Mouse (Mus musculus) lung, postnatal 4 days (tissue): Measurements from ENCODE around the gene Akap9.
"Not testable (repeated sequence)": the region's sequence is repeated elsewhere in the genome, so short reads cannot be mapped to it uniquely, and the experiment has no call there.

Source experiments
- DNase-seq, 2 experiments: peaks; one replicate each; pipeline ENCODE4 v3.0.0; 2021

Gene Akap9

GRCm38 (mm10) chr5:4040922-4041321, 113.1 kb downstream of the Akap9 start:
- no peak for DNase-seq

DNA sequence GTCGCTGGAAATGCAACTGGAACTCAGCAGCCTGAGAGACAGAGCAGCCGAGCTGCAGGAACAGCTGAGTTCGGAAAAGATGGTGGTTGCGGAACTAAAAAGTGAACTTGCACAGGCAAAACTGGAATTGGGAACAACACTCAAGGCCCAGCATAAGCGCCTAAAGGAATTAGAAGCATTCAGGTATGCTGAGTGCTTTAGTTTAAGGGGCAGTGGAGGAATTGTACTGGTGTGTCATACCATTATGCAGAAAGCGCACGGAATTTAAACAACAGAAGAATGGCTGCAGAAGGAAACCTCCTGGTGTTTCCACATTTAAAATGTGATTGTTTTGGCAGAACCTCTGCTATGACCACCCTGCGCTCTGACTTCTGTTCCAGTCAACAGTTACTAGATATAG, 132.5 kb downstream of the Akap9 start:
- DNase-seq: no peak

DNA sequence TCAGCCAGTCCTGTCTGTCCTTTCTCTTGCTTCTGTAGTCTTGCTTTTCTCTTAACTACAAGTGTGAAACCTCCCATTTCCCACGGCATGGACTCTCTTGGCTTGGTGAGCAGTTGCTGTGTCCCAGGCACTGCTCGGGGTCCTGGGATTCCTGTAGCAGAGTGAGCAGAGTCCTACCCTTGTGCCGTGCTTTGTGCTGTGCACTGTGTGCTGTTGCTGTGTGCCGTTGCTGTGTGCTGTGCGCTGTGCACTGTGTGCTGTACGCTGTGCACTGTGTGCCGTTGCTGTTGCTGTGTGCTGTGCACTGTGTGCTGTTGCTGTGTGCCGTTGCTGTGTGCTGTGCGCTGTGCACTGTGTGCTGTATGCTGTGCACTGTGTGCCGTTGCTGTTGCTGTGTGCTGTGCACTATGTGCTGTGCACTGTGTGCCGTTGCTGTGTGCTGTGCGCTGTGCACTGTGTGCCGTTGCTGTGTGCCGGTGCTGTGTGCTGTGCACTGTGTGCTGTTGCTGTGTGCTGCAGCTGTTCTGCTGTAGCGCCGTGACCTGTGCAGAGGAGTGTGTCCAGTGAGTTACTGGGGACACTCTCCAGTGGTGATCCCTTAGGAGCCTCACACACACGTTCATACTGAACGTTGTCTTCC, 138.7 kb downstream of the Akap9 start:
- no peak for DNase-seq

GRCm38 (mm10) chr5:4067203-4067602, 139.3 kb downstream of the Akap9 start:
- DNase-seq: peak; percentile 23 to 50

GRCm38 (mm10) chr5:4079086-4079485, 151.2 kb downstream of the Akap9 start:
- no peak for DNase-seq

DNA sequence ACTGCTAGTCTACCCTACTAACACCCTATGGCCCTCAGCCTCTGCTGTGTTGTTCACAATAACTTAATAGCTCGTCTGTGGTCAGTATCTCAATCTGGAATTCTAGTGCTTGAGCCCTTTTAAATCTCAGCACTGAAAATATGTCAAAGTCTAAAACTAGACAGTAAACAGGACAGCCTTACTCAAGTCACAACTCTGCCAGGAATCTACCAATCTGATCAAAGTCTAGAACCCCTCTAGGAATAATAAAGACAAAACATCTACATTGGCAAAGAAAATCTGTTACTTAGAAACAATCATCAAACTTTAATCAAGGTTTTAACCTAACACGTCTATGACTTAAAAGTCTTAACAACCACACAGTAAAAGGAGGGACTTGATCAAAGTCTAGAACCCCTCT, 153.0 kb downstream of the Akap9 start:
- DNase-seq: no peak

- DNase-seq: no peak
Measured at GRCm38 (mm10) chr5:4081513-4081912, 153.7 kb downstream of the Akap9 start.

DNA sequence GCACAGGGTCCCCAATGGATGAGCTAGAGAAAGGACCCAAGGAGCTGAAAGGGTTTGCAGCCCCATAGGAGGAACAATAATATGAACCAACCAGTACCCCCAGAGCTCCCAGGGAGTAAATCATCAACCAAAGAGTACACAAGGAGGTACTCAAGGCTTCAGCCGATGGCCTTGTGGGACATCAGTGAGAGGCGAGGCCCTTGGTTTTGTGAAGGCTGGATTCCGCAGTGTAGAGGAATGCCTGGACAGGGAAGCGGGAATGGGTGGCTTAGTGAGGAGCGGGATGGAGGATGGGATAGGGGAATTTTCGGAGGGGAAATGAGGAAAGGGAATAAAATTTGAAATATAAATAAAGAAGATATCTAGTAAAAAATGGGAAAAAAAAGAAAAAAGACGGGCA, 157.1 kb downstream of the Akap9 start:
- DNase-seq: no peak

DNA sequence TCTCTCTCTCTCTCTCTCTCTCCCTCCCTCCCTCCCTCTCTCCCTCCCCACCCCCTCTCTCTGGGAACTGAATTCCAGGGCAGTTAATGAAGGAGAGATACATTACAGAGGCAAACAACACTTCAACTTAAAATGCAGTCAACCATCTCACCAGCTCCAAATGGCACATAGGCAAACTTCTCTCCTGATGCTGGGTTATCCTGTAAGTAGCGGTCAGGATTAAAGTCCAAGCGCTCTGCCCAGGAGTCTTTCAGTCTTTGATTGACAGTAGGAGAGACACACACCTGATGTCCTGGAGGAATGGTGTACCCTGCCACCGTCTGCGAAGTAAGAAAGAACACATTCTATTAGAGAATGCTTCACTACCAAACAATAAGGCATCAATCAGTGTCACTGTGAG, 158.5 kb downstream of the Akap9 start:
- DNase-seq: no peak

- no peak for DNase-seq
Measured at GRCm38 (mm10) chr5:4088190-4088589, 160.3 kb downstream of the Akap9 start.

- DNase-seq: no peak
Measured at GRCm38 (mm10) chr5:4094471-4094870, 166.6 kb downstream of the Akap9 start.

- DNase-seq: no peak
Measured at GRCm38 (mm10) chr5:4101031-4101430, 173.2 kb downstream of the Akap9 start.

GRCm38 (mm10) chr5:4101770-4102169, 173.9 kb downstream of the Akap9 start:
- DNase-seq: no peak

DNA sequence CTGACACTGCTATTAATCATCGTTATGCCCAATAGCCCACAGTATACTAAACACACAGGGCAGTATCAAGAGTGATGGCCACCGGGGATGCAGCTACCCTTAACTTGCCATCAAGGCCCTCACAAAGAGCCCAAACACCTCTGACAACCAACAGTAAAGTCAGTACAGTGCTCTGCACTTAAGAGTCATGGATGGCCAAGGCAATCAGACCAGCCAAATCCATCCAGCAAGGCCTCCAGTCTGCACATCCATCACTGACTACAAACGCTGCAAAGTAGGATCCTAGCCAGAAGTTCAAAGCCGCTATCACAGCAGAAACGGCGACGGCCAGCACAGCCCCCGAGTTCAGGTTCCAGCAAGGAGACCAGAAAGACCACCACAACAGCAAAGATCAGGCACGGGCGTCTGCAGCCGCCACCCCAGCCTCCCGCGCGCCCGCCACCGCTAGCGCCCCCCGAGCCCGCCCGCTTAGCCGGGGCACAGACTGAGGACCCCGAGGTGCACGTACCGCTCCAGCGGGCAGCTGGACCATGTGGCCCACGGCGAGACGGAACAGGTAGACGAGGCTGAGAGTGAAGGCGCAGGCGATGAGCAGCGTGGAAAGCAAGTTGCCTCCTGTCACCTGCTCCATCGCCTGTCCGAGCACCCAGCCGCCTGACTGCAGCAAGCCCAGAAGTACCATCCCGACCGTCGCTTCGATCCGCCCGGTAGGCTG, 175.9 kb downstream of the Akap9 start:
- no peak for DNase-seq

DNA sequence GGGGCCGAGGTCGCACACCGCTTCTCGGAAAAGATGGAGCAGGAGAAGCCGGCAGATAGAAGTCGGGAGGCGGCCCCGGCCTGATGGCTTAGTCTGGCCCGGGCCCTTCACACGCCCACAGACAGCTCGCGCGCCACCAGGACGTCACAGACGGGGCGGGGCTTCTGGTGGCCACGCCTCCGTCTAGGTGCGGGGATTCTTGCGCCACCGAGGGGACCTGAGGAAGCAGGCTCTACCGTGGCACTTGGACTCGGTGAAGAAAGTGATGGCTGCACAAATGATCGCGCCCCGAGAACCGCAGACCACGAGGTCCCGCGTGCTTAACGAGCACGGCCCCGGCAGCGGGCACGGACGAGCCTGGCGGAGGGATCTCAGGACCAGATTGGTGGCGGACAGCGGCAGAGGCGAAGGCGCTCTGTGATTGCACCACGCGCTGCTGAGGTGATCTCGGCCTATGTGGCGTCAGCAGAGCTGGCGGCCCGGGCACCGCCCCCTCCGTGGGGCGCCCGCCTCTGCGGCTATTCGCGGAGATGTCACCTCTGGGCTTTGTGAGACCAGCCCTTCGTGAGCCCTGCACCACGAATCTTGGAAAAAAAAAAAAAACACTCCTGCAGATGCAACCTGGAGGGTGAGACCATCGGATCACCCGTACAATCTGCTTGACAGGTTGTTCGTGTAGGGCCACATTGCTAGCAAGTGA, 176.6 kb downstream of the Akap9 start, which contains the start of gene Cyp51:
Gene Cyp51, minus strand, starts transcription at position 406 of the 700 bp plus-strand sequence.
- peak; percentile 90 to 94 for DNase-seq

- no peak for DNase-seq
Measured at GRCm38 (mm10) chr5:4105651-4106186, 177.9 kb downstream of the Akap9 start.

GRCm38 (mm10) chr5:4107056-4107455, 179.2 kb downstream of the Akap9 start:
- DNase-seq: not testable (repeated sequence)

DNA sequence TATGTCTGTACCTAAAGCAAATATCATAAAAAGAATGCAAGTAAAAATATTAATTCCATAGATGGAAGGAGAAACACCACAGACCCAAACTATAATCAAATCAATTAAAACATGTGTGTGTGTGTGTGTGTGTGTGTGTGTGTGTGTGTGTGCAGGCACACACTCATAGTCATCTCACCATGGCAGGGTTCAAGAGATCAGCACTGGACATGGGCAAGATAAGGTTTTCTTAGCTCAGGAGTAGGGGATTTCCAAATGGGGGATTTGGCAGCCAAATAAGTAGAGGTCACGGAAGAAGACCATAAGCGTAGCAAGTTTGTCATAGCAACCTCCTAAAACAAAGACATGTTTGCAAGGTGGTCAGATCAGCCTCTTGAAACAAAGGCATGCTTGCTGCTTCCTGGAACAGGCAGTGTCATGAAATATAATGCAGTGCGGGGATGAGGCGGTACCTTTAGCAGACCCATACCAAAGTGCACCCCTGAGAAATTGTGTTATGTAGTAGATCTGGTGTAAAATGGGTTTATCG, 184.8 kb downstream of the Akap9 start:
- no peak for DNase-seq
